Mouse (Mus musculus) kidney, postnatal 25 days (tissue): ENCODE data around the gene Tgoln1.
A peak's percentile ranks its signal among the peaks of the same experiment; 100 is the strongest.

Source experiments
- DNase-seq, 2 experiments: peaks; one replicate each; pipeline ENCODE4 v3.0.0; 2021; ENCODE audit warnings: mixed read lengths in 2 of 2

Tgoln1 gene

DNA sequence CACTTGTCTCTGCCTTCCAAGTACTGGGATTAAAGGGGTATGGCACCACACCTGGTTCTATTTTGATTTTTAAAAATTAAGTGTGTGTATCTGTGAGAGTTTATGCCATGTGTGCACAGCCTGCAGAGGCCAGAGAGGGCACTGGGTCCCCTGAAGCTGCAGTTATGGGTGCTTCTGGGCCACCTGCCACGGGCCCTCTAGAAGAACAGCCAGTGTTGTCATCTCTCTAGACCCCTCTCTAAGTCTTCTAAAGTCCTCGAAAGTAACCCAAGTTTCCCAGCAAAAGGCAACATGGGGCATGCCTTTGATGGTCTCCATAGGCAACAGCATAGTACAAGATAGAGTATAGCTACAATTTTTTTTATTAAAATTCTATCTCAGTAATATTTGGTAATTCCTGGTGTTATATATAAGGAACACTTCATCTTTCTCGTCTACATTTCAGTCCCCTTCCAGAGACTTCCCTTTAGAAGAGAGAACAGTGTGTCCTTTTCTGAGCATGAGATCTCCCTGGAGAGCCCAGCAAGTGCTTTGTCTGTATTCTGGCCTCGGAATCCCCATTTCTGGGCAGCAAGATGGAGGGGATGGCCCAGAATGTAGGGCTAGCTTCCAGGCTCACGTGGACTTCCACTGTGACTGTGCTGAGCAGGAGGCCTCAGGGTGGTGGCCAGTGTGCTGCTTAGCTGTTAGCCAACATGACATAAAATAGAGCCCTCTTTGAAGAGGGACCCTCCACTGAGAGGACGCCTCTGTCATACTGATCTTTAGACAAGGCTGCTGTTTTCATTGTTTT is 23.6 kb downstream of the Tgoln1 start:
- DNase-seq, result no peak

- DNase-seq, result no peak
Measured at GRCm38 (mm10) chr6:72590111-72590510, 26.7 kb downstream of the Tgoln1 start.

DNA sequence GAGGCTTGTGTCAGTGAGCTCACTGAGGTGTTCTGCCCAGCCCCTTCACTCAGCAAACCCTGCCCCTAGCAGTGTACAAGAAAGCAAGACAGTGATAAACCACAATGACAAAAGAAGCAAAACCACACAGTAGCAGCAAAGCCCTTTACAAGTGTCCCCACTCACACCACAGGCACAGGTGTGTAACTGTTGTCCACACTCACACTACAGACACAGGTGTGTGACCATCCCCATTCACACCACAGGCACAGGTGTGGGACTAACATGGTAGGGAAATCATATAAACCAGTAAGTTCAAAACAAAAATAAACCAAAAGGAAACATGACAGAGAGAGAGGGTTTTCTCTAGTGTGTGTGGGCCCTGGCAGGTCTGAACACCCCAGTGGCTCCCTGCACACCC is 28.5 kb downstream of the Tgoln1 start:
- DNase-seq, result no peak

GRCm38 (mm10) chr6:72586701-72587100 is 30.1 kb downstream of the Tgoln1 start:
- DNase-seq, result no peak

- peak in 1 of 2 experiments; percentile 72 for DNase-seq
Measured at GRCm38 (mm10) chr6:72584154-72584553, 32.6 kb downstream of the Tgoln1 start.

DNA sequence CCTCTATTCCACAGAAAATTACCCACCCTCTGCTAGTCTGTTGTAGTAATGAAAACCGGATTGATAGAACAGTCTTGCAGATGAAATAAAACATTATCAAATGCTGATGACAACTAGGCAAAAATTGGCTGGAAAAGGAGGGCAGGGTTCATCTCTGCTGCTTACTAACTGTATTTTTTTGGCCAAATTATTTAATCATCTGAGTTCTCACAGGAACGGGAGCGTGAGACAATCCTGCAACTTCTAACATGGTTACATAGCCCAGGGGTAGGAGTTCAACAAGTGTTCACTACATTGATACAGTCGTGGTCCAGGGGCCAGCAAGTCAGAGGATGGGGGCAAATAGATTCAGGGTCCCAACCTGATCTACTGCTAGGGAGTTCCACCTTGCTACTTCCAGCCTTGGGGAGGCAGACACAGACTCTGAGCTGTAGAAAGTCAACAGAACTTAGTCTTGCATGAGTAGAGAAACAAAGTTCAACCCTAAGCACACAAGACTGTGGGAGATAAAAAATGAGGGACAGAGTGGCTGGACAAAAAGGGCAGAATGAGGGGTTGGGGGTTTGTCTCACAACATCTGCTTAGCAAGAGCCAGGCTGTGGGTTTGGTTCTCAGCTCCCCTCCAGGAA is 33.5 kb downstream of the Tgoln1 start:
- no peak for DNase-seq

DNA sequence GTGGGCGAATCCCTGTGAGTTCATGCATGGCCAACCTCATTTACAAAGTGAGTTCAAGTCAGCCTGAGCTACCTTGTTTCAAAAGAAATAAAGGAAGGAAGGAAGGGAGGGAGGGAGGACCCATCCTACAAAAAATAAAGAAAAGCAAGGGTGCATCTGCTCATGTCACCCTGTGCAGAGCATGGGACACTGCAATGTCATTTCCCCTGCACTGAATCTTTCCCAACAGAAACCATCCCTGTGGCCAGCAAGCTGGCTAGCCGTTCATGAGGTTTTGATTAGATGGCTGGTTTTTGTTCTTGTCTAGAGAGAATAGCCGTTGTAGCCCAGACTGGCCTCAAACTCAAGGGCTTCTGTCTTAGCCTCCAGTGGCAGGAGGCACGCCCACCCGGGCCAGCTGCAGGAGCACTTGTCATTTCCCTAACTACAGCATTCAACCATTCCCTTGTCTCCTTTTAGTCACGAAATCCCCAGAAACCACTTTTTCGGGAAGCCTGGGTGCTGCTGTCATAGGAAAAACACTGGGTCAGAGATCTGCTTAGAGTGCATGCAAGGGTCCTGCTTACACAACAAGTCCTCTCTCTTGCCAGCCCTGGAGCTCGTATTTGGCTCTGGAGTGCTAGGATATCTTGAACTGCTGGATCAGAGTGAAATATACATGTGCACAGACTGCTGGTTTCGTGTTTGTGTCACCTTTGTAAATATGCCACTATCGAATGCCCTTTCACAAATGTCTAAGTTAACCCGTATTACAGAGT is 35.0 kb downstream of the Tgoln1 start:
- DNase-seq, result peak in 1 of 2 experiments; percentile 53

DNA sequence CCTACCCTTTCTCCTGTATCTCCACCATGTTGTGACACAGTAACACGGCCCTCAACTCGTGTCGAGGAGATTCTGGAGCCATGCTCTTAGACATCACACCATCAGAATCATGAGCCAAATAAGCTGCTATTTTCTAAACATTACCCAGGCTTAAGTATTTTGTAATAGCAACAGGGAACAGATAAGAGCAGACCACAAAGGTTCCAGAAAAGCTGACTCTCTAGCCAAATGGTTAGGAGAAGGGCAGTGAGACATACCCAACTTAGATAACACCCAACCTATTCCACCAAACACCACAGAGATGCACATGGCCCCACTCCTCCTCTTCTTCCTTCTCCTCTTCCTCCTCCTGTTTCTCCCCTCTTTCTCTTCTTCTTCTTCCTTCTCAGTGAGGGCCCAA is 40.8 kb downstream of the Tgoln1 start:
- no peak for DNase-seq

DNA sequence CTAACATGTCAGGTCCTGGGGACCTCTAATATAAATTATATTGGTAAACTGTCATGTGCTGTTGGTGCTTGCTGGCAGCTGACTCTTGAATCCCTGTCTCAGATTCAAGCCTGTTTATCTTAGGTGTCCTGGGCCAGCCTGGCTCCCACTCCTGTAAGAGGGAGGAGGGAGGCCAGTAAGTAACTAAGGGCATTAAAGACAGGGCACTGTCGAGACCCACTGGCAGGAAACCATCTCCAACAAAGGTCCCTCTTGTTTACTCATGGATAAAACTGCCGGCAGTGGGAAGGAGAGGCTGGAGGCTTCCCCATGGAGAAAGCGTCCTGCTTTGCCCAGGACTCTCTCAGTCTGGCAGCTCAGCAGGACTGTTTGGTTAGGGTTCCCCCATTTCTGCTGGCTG is 45.0 kb downstream of the Tgoln1 start:
- DNase-seq, result no peak

DNA sequence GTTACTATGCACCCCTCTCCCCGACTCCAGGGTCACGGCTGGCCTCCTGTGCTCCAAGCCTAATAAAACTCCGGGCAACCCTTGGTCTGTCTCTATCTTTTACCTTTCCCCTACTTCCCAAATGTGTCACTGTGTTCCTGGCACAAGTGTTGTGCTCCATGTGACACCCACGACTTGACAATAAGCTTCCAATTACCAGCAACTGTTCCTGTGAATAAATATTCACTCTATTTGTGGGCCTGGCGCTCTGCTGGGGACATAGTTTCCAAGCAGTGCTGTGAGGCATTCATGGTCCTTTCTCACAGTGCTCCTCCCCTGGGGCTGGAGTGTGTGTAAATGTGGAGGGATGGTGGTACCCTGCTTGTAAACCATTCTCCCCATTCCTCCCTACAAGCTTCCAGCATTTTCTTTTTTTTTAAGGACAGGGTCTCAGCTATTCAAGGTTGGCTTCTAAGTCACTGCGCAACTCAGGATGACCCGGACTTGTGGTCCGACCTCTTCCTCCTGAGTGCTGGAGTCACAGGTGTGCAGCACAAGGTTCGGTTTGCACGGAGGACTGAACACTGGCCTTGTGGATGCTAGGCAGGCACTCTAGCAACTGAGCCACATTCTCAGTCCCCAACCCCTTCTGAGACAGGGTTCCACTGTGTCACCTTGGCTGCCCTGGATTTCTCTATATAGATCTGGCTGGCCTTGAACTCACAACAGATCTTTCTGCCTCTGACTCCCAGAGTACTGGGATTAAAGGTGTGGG is 46.0 kb downstream of the Tgoln1 start:
- no peak for DNase-seq

DNA sequence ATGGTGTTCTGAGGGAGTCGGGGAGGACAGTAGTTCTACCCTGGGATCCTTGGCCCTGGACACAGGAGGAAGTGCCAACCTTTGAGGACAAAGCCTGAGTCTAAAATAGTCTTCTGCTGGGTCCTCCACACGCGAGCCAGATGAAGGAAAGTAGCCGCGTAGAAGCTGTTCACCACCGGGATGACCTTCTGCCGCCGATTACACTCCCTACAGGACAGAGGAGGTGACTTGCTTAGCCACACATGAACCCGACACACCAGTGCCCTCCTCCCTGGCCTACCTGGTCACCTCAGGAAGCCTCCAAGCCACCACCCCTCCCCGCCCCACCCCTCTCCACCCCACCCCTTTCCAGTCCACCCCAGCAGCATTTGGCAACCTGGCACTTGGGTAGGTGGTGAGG is 48.1 kb downstream of the Tgoln1 start:
- no peak for DNase-seq

GRCm38 (mm10) chr6:72567508-72567907 is 49.3 kb downstream of the Tgoln1 start:
- peak; percentile 63 to 80 for DNase-seq

- DNase-seq, result peak; percentile 87 to 96
Measured at GRCm38 (mm10) chr6:72566044-72566443, 50.8 kb downstream of the Tgoln1 start.

DNA sequence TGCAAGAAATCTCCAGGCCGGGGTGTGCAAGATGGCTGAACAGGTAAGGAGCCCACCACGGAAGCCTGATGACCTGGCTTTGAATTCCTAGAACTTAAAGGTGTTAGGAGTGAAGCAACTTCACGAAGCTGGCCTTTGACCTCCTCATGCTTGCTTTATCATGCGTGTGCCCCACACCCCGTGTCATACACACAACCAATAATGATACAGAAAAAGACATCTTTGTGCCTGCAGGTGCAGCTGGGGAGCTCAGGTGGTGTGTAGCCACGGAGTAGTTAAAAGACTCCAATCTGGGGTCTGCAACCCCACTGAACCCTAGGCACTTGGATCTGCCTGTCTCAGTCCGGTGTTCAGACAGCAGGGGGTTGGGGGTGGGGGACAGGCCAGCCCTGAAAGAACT is 51.3 kb downstream of the Tgoln1 start:
- DNase-seq, result no peak

GRCm38 (mm10) chr6:72562894-72563293 is 53.9 kb downstream of the Tgoln1 start:
- peak; percentile 42 to 74 for DNase-seq

DNA sequence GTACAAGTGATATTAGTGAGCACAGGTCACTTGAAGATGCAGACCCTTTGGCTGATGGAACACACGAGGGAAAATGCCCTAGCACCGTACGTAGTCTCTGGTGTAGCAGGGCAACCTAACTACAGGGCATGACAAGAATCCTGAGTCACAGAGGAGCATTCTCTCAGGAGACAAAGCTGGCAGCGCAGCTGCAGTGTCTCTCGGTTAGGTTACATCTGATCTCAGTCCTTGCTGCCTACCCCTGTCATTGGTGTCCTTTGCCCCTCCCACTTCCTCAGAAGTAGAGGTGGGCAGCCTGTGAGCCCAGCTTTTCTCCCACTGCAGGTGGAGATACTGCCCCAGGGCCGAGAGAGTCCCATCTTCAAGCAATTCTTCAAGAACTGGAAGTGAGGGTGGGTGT is 54.3 kb downstream of the Tgoln1 start:
- DNase-seq, result no peak

DNA sequence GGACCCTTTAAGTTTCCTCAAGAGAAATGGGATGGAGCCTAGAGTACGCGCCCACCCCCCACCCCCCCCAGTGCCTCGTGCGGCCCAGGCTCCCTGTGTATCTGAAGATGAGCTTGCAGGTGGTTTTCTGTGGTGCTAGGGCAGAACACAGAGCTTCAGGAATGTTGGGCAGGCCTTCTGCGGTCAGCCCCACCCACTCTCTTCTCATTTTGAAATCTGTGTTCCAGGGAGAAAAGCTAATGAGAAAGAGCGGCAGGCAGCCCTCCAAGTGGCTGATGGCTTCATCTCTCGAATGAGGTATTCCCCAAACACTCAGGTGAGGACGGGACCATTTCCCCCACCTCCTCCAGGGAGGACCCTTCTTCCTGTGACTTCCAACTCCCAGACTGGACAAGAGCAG is 56.0 kb downstream of the Tgoln1 start:
- DNase-seq, result no peak
